Mouse (Mus musculus) thymus, postnatal 10 days (tissue): ENCODE data around the gene Srl.
A peak's percentile ranks its signal among the peaks of the same experiment; 100 is the strongest.
"Not testable (repeated sequence)": the region's sequence is repeated elsewhere in the genome, so short reads cannot be mapped to it uniquely, and the experiment has no call there.

Experiments used
- DNase-seq, 2 experiments: peaks; one replicate each; pipeline ENCODE4 v3.0.0; 2021; ENCODE audit warnings: low spot score in 2 of 2

The Srl gene

GRCm38 (mm10) chr16:4541501-4542198 lies at the start of gene Srl:
Srl (minus strand) TSS chr16:4541816.
- peak; percentile 93 for DNase-seq

GRCm38 (mm10) chr16:4590236-4590635 lies 48.6 kb upstream of the Srl start:
- DNase-seq = no peak

GRCm38 (mm10) chr16:4587516-4588210 lies 46.0 kb upstream of the Srl start:
- DNase-seq = no peak

- DNase-seq = peak; percentile 92 to 96
Observed at GRCm38 (mm10) chr16:4586531-4587123, 45.0 kb upstream of the Srl start.

- no peak for DNase-seq
Observed at GRCm38 (mm10) chr16:4585642-4586530, 44.3 kb upstream of the Srl start.

GRCm38 (mm10) chr16:4584438-4584837 lies 42.8 kb upstream of the Srl start:
- DNase-seq = no peak

- DNase-seq = no peak
Observed at GRCm38 (mm10) chr16:4583807-4584206, 42.2 kb upstream of the Srl start.

GRCm38 (mm10) chr16:4581179-4581578 lies 39.6 kb upstream of the Srl start:
- not testable (repeated sequence) for DNase-seq

- DNase-seq = no peak
Observed at GRCm38 (mm10) chr16:4578630-4579029, 37.0 kb upstream of the Srl start.

GRCm38 (mm10) chr16:4576873-4577272 lies 35.3 kb upstream of the Srl start:
- no peak for DNase-seq

GRCm38 (mm10) chr16:4576038-4576437 lies 34.4 kb upstream of the Srl start:
- DNase-seq = no peak

- no peak for DNase-seq
Observed at GRCm38 (mm10) chr16:4570737-4571136, 29.1 kb upstream of the Srl start.

- DNase-seq = peak; percentile 59 to 86
Observed at GRCm38 (mm10) chr16:4567912-4568311, 26.3 kb upstream of the Srl start.

- DNase-seq = peak; percentile 71 to 77
Observed at GRCm38 (mm10) chr16:4560145-4560952, 18.7 kb upstream of the Srl start.

GRCm38 (mm10) chr16:4559715-4560144 lies 18.1 kb upstream of the Srl start, which contains the start of gene Tfap4:
Tfap4 (minus strand) TSS chr16:4559854.
- peak; percentile 80 to 86 for DNase-seq

- peak; percentile 42 to 52 for DNase-seq
Observed at GRCm38 (mm10) chr16:4558980-4559631, 17.5 kb upstream of the Srl start.

GRCm38 (mm10) chr16:4558384-4558979 lies 16.9 kb upstream of the Srl start:
- DNase-seq = peak; percentile 85 to 87

GRCm38 (mm10) chr16:4557949-4558348 lies 16.3 kb upstream of the Srl start:
- DNase-seq = peak; percentile 65

- DNase-seq = no peak
Observed at GRCm38 (mm10) chr16:4557085-4557484, 15.5 kb upstream of the Srl start.

GRCm38 (mm10) chr16:4555555-4555954 lies 13.9 kb upstream of the Srl start:
- DNase-seq = no peak
